In the genomic region with DNA sequence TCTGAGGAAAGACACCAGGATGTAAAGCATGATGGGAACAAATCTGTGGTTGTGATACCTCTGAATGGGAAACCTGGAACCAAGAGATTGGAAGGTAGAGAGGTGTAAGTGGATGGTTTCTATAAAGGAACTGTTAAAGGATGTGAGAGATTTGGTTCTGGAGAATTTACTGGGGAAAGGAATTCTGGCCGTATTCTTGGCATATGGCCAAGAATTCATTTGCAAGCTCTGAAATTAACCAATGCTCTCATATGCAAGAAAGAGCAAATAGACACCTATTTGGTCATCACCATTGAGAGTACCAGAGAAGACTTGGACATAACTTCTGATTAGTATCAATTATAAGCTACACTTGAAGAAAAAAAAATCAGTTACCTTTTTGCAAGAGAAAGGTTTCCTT, we compare ENCODE assay signal across 24 mouse cellular contexts.
A peak's percentile ranks its signal among the peaks of the same experiment; 100 is the strongest.
DNase-seq lines count a peak whose midpoint lies in the region; ATAC-seq and TF ChIP-seq lines count a peak whose summit lies in the region.
"Had no signal": no experiment of that assay in that cellular context is flagged by ENCODE, and none has a peak within 500 bp of the region (broad histone marks: within the 10 kb centered on the region; RNA-seq: fewer than 3 reads in every experiment).

No protein-coding gene starts in this region.

- H3K36me3 ChIP-seq in forebrain, postnatal 0 days (ENCODE audit: insufficient read depth) = no peaks in the 10 kb centered on the region
- no peaks in the 10 kb centered on the region for H3K36me3 ChIP-seq in forebrain, embryonic 11.5 days (ENCODE audit: control insufficient read depth, insufficient read depth, low read length)
- no peaks in the 10 kb centered on the region for H3K36me3 ChIP-seq in midbrain, embryonic 16.5 days (ENCODE audit: control insufficient read depth, insufficient read depth, low read length)
- H3K36me3 ChIP-seq: forebrain, embryonic 12.5 days; heart, embryonic 12.5 days; limb, embryonic 15.5 days; liver, embryonic 15.5 days had no signal

- DNase-seq in forebrain, postnatal 0 days = peak; percentile 42
- DNase-seq in forebrain, embryonic 11.5 days (ENCODE audit: low spot score) = no peak
- no peak for DNase-seq in layer of hippocampus, adult 2 months (ENCODE audit: low spot score in 2 of 2)
- no peak for DNase-seq in layer of hippocampus, adult 18-20 months (ENCODE audit: low spot score in 2 of 2)
- DNase-seq in brain, adult 2 months (ENCODE audit: low read depth, low spot score) = peak; percentile 35
- no peak for DNase-seq in adrenal gland, adult 8-10 months
- DNase-seq: adrenal gland, postnatal 36 days; cerebellum, adult 18-20 months; gastrocnemius, postnatal 14 days; heart, adult 18-20 months; heart, postnatal 10 days; kidney, postnatal 4 days; left cerebral cortex, postnatal 4 days; right cerebral cortex, postnatal 14 days had no signal

- H3K27ac ChIP-seq in forebrain, postnatal 0 days (ENCODE audit: low read depth, low read length) = no peak overlapping the region
- no peak overlapping the region for H3K27ac ChIP-seq in forebrain, embryonic 11.5 days (ENCODE audit: low read depth, low read length)
- H3K27ac ChIP-seq in layer of hippocampus, adult 2 months = peak overlapping the region; percentile 39; the same call in 1 of the 2 replicates
- H3K27ac ChIP-seq in midbrain, embryonic 16.5 days (ENCODE audit: low read length) = peak overlapping the region; percentile 28; the same call in 1 of the 2 replicates
- H3K27ac ChIP-seq: forebrain, embryonic 12.5 days; limb, embryonic 15.5 days; liver, embryonic 15.5 days; macrophage; stomach, postnatal 0 days had no signal

- no peaks in the 10 kb centered on the region for H3K4me1 ChIP-seq in forebrain, postnatal 0 days (ENCODE audit: insufficient read depth)
- peaks cover 8% of the 10 kb centered on the region for H3K4me1 ChIP-seq in forebrain, embryonic 11.5 days (replicated peaks; ENCODE audit: control insufficient read depth, insufficient read depth, low read length)
- H3K4me1 ChIP-seq in midbrain, embryonic 16.5 days (ENCODE audit: control insufficient read depth, insufficient read depth, low read length) = no peaks in the 10 kb centered on the region
- H3K4me1 ChIP-seq: liver, embryonic 15.5 days had no signal

- no peak for ATAC-seq in forebrain, postnatal 0 days
- no peak for ATAC-seq in forebrain, embryonic 11.5 days (replicated peaks; ENCODE audit: low FRiP score)
- no peak for ATAC-seq in midbrain, embryonic 16.5 days
- ATAC-seq: CD4-positive, CD25-positive, alpha-beta regulatory T cell, adult 4 months; intestine, postnatal 0 days; lung, postnatal 0 days had no signal

- H3K9me3 ChIP-seq in forebrain, postnatal 0 days (ENCODE audit: low read length) = no peaks in the 10 kb centered on the region
- no peaks in the 10 kb centered on the region for H3K9me3 ChIP-seq in forebrain, embryonic 11.5 days (ENCODE audit: control insufficient read depth, low read length)
- H3K9me3 ChIP-seq in midbrain, embryonic 16.5 days (replicated peaks; ENCODE audit: control insufficient read depth, low read length, poor library complexity, severe bottlenecking) = no peaks in the 10 kb centered on the region
- H3K9me3 ChIP-seq: forebrain, embryonic 12.5 days; heart, embryonic 12.5 days; limb, embryonic 15.5 days; liver, embryonic 15.5 days had no signal

- no peak overlapping the region for H3K4me3 ChIP-seq in forebrain, postnatal 0 days (ENCODE audit: low read depth, low read length)
- H3K4me3 ChIP-seq in forebrain, embryonic 11.5 days (ENCODE audit: low read depth, low read length) = no peak overlapping the region
- H3K4me3 ChIP-seq in layer of hippocampus, adult 2 months = no peak overlapping the region
- no peak overlapping the region for H3K4me3 ChIP-seq in midbrain, embryonic 16.5 days (ENCODE audit: low read depth, low read length)
- H3K4me3 ChIP-seq: forebrain, embryonic 12.5 days; heart, embryonic 12.5 days; limb, embryonic 15.5 days; liver, embryonic 15.5 days had no signal

- no peak overlapping the region for H3K9ac ChIP-seq in forebrain, postnatal 0 days
- no peak overlapping the region for H3K9ac ChIP-seq in forebrain, embryonic 11.5 days (ENCODE audit: low read length)
- no peak overlapping the region for H3K9ac ChIP-seq in midbrain, embryonic 16.5 days (ENCODE audit: low read depth, low read length)
- H3K9ac ChIP-seq: forebrain, embryonic 12.5 days; heart, embryonic 12.5 days; limb, embryonic 15.5 days; liver, embryonic 15.5 days had no signal

- 8% methylated on average over 1 of the region's 1 CpGs for whole genome bisulfite sequencing in forebrain, postnatal 0 days
- 89% methylated on average over 1 of the region's 1 CpGs for WGBS in forebrain, embryonic 11.5 days
- WGBS in midbrain, embryonic 16.5 days = 36% methylated on average over 1 of the region's 1 CpGs

- no peak overlapping the region for H3K4me2 ChIP-seq in forebrain, postnatal 0 days (ENCODE audit: low read depth)
- H3K4me2 ChIP-seq in forebrain, embryonic 11.5 days (ENCODE audit: low read depth, low read length, severe bottlenecking) = no peak overlapping the region
- no peak overlapping the region for H3K4me2 ChIP-seq in midbrain, embryonic 16.5 days (ENCODE audit: low read length)
- H3K4me2 ChIP-seq: forebrain, embryonic 12.5 days; heart, embryonic 12.5 days; limb, embryonic 15.5 days; liver, embryonic 15.5 days had no signal

- no peaks in the 10 kb centered on the region for H3K27me3 ChIP-seq in forebrain, postnatal 0 days (ENCODE audit: insufficient read depth, low read length)
- H3K27me3 ChIP-seq in forebrain, embryonic 11.5 days (ENCODE audit: control insufficient read depth, insufficient read depth, low read length) = no peaks in the 10 kb centered on the region
- H3K27me3 ChIP-seq in midbrain, embryonic 16.5 days (ENCODE audit: control insufficient read depth, insufficient read depth, low read depth, low read length) = no peaks in the 10 kb centered on the region
- H3K27me3 ChIP-seq: forebrain, embryonic 12.5 days; heart, embryonic 12.5 days; limb, embryonic 15.5 days; liver, embryonic 15.5 days had no signal

- TF ChIP-seq CTCF in forebrain, postnatal 0 days (IDR thresholded peaks at IDR 0.05; ENCODE audit: low read depth) = no peak
- TF ChIP-seq CTCF in layer of hippocampus, adult 2 months (conservative IDR thresholded peaks at IDR 0.05) = no peak

Comparison
In these comparisons a context has a peak if more than half of its experiments do, and no peak if none do; other contexts are left out.
1. DNase-seq: peak in forebrain, postnatal 0 days (single experiment) and brain, adult 2 months (single experiment); none in forebrain, embryonic 11.5 days (single experiment), layer of hippocampus, adult 2 months (0 of 2), layer of hippocampus, adult 18-20 months (0 of 2) and adrenal gland, adult 8-10 months (single experiment).
2. H3K27ac ChIP-seq: peak in layer of hippocampus, adult 2 months (single experiment) and midbrain, embryonic 16.5 days (single experiment); none in forebrain, postnatal 0 days (single experiment) and forebrain, embryonic 11.5 days (single experiment).